Mouse (Mus musculus): ENCODE measurements around the gene Cdc14b. TPM values are rescaled to one million over a fixed set of nuclear protein-coding genes. Genes with fewer than 3 reads are reported as not detected.

The Cdc14b gene
- total RNA-seq, 2 experiments from 2014 or later: 4.1 to 5.2 TPM

DNA sequence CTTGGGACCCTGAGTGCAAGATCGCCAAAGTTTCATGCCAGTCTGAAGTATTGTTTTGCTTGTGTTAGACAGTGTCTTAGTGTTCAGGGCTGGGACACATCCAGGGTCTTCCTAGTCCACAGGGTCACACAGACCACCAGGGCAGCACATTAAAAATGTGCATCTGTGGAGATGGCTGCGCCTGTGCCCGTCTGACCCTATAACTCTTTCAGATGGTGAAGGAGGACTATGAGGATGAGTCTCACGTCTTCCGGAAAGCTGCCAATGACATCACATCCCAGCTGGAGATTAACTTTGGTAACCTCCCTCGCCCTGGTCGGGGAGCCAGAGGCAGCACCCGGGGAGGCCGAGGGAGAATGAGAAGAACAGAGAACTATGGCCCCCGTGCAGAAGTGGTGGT, 90.7 kb downstream of the Cdc14b start:
- intact Hi-C loops (cut with DNase I): loop anchor here (5.0 to 10.0 kb wide), 2 partner anchors 123 to 250 kb away; partner anchors contain the start of gene Cdk20

DNA sequence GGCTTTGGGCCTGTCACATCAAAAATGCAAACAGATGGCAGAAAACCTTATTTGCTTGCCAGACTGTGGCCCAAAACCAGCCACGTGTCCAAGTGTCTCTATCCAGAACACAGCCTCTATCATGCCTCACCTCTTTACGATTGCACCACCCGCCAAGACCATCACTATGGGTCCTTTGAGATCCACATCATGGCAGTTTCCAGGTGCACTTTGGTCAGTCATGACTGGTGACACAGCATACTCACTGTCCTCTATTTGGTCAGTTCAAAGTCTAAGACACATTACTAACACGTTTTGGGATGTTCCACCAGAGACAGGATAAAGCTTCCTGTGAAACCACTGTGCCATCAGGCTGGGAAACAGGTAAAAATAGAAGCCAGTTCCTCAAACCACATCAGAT, 91.5 kb downstream of the Cdc14b start:
- DNase-seq: no peak
- intact Hi-C loops (cut with DNase I): loop anchor here (5.0 to 10.0 kb wide), 2 partner anchors 124 to 251 kb away; partner anchors contain the start of gene Cdk20

More for the DNA sequence above, 90.7 kb downstream of the Cdc14b start:
- no peak for DNase-seq

DNA sequence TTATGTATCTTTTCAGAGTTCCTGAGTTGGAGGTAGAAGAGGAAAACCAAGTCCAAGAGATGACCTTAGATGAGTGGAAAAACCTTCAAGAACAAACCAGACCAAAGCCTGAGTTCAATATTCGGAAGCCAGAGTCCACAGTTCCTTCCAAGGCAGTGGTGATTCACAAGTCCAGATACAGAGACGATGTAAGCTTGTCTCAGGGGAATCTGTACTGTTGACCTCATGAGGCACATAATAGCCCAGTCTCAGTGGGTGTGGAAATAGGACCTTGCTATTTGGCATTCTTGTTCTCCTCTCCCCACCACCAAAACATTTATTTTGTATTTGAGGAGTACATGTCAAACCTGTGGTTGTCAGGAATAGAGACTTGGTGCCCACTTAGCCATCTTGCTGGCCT, 93.0 kb downstream of the Cdc14b start:
- intact Hi-C loops (cut with DNase I): loop anchor here (5.0 to 10.0 kb wide), 2 partner anchors 125 to 253 kb away; partner anchors contain the start of gene Cdk20
- DNase-seq: no peak

DNA sequence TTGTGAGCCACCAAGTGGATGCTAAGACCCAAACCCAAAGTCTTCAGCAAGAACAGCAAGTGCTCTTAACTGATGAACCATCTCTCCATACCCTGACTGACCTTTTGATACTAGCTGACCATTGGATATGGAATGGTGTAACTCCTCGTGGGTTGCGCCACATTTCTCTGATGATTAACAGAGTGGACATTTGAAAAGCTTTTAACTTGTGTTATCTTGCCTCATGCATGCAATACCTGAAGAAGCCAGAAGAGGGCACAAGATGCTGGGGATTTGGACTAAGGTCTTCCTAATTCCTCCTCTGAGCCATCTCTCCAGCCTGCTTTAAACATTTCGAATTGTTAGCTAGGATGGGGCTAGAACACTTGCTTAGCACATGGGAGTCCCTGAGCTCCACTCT, 94.2 kb downstream of the Cdc14b start:
- intact Hi-C loops (cut with DNase I): loop anchor here (5.0 to 10.0 kb wide), 2 partner anchors 126 to 254 kb away; partner anchors contain the start of gene Cdk20
- peak in 1 of 2 experiments; percentile 26 for DNase-seq

DNA sequence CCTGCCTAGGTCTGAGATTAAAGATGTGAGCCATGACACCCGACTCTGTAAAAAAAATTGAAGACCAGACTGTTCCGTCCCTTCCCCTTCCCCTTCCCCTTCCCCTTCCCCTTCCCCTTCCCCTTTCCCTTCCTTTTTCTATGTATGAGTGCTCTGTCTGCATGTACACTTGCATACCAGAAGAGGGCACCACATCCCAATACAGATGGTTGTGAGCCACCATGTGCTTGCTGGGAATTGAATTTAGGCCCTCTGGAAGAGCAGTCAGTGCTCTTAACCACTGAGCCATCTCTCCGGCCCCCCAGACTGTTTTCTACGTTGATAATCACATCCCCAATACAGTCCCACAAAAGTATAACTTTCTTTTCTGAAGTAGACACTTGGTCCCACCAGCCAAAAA, 94.8 kb downstream of the Cdc14b start:
- intact Hi-C loops (cut with DNase I): loop anchor here (5.0 to 10.0 kb wide), 2 partner anchors 127 to 255 kb away; partner anchors contain the start of gene Cdk20
- DNase-seq: no peak

DNA sequence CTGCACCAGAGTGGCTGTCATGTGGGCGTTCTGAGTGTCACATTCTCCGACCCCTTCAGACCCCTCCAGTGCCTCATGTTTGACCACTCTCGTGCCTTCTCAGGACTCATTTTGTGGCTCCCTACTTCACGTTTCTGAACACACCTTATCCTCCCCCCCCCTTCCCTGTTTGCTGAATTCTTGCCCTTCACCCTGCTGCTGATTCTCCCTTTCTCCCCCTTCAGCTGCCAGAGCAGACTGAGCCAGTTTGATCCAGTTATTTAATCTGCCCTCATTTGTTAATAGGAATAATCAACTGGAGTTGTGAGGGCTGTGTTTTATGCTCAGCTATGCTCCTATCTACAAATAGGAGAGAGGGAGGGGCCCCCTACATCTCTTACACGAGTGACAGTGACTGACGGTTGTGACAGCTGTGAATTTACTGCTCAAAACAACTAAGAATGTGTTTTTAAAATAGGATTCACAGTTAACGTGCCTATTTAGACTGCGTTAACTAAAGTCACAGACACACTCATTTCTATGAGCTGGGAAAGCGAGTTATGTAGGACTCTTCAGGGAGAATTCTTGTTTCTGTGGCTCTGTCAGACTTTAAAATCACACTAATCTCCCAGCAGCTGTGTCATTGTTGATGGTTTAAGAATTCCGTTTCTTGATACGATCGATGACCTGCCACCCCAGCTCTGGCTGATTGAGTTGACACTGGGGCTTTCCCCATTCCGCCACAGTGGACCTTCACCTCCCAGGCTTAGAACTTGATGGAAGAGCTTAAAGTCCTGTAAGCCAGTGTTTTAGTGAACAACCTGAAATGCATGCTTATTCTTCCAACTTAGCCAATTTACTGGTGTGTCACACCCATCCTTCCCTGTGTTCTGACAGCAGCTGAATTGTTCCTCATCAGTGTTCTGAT, 96.1 kb downstream of the Cdc14b start:
- intact Hi-C loops (cut with DNase I): no loop called here
- no peak for DNase-seq

DNA sequence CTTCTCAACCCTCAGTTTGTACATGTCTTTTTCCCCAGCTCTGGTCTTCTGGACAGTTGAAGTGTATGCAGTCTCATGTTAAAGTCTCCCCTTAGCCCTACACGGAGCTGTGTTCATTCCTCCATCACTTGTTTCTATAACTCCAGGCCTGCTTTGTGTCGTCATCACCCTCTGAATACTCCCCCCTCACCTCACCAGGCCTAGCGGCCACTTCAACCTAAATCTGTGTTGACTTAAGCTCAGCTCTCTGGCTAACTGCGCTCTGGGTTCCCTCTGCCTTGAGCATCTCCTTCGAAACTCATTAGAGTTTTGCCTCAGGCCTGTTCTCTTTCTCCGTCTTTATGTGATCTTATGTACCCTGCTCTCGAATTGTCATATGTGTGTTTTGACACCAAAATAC, 97.1 kb downstream of the Cdc14b start:
- no peak for DNase-seq
- intact Hi-C loops (cut with DNase I): no loop called here

DNA sequence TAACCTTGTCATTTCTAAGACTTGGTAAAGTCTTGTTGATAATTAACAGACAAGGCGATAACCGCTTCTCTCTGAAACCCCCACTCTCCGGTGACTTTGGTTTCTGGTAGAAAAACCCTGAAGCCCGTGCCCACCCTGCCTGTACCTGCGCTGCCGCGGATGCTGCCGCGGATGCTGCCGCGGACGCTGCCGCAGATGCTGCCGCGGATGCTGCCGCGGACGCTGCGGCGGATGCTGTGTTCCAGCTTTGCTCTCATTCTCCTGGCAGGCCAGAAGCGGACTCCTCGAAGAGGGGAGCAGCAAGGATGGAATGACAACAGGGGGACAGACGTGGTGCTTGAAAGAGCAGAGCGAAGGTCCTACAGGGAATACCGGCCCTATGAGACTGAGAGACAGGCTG, 105.3 kb downstream of the Cdc14b start:
- intact Hi-C loops (cut with DNase I): no loop called here
- DNase-seq: no peak

DNA sequence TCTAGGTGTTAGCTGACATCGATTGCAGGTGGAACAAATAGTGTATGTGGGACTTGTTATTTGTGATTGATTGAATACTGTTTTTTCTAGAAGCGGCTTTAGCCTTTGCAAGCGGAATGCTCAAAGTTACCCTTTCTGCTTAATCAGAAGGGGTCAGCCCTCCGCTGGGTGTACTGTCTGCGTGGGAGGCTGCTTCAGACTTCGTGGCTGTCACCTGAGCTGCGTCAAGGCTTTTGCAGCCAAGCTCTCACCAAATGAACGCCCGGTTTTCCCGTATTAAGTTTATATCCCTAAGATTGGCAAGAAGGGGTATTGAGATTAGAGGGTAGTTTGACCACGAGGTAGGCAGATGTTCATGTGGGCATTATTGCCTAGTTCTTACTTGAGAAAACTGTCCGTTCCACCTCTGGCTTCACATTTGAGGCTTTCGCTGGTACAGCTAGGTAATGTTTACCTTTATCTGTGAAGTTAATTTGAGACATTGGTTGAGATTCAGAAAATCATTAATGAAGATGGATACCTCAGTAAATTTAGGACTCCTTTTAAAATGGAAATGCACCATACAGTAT, 111.9 kb downstream of the Cdc14b start:
- intact Hi-C loops (cut with DNase I): no loop called here
- no peak for DNase-seq

DNA sequence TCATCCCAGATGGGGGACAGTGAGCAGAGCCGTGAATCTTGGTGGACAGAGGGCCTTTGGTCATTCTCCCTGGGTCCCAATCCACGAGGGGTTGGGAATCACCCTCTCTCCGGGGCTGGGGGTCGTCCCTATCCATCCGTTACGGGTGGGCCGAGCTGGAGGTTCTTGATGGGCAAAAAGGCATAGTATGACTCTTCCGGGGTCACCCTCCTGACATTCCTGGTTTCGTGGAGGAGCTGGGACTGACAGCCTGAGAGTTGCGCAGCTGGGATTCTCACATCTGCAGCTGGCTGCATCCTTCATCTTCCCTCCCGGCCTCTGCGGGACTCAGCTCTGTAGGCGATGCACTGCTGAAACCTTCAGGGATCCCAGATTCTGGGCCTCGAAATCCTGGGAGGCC, 112.5 kb downstream of the Cdc14b start:
- DNase-seq: no peak
- intact Hi-C loops (cut with DNase I): no loop called here

DNA sequence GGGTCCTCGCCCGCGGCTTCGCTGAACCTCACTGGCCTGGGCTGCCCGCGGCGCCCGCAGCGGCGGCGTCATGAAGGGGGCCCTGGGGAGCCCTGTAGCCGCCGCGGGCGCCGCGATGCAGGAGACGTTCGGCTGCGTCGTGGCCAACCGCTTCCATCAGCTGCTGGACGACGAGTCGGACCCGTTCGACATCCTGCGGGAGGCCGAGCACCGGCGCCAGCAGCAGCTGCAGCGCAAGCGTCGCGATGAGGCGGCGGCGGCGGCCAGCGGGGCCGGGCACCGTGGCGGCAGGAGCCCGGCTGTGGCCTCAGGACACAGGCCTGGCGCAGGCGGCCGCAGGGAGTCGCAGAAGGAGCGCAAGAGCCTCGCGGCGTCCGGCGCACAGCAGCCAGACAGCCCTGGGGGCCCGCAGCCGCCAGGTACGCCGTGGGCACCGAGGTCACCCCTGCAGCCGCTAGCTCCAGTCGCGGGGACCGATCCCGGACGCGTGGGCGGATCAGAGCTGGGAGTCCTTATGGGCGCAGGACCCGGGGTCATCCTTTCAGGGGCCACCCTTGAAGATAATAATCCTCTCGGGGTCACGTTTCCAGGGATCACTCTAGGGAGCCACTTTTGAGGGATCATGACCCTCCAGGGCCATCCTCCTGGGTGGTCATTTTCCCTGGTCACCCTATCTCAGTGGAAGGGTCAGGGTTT, 113.0 kb downstream of the Cdc14b start:
- intact Hi-C loops (cut with DNase I): no loop called here
- DNase-seq: no peak

DNA sequence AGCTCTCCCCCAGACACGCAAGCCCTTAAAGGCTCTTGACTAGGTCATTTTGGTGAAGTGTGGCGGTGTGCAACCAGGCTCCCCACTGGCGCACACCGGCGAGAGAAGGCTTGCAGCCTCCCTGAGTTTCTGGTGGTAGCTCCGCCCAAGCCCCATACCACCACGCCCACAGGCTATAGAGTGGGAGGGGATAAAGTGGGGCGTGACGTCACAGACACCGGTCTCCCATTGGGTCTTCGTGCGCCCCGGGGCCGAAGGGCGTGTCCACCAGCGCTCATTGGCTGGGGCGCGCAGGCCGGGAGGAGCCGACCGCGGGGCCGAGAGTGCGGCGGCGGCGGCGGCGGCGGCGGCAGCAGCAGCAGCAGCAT, 113.6 kb downstream of the Cdc14b start, which contains the start of gene Habp4:
Gene Habp4, plus strand, starts transcription at position 277 of the 368 bp plus-strand sequence.
- peak; percentile 94 to 97 for DNase-seq
- intact Hi-C loops (cut with DNase I): no loop called here

DNA sequence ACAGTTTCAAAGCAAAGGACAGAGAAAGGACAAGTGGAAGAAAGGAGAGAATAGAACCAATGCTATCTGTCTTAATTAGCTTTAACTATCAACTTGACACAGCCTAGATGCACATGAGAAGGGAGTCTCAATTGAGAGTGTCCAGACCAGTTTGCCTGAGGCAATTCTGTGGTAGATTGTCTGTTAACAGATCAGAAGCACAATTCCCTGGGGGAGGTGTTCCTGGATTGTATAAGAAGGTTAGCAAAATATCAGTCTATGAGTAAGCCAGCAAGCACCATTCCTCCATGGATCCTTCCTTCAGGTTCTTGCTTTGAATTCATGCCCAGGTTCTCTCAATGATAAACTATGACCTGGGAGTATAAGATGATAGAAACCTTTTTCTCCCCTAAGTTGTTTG, 118.1 kb downstream of the Cdc14b start:
- intact Hi-C loops (cut with DNase I): no loop called here
- DNase-seq: no peak

DNA sequence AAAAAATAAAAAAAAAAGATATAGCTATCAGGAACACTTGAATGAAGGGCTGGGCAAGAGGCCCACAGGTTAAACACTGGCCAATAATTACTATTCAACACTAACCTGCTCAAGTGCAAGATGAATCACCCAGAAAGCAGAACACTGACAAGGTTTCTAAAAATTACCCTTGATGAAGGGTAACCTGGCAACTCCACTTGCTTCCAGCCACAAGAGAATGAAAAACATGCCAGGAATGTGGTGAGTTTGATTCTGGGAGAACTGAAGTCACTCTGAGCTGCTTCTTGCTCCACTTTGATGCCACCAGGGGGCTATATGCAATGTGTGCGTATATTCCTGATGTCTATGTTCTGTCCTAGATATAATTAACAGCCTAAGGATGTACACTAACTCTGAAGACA, 119.9 kb downstream of the Cdc14b start:
- intact Hi-C loops (cut with DNase I): no loop called here
- DNase-seq: no peak

DNA sequence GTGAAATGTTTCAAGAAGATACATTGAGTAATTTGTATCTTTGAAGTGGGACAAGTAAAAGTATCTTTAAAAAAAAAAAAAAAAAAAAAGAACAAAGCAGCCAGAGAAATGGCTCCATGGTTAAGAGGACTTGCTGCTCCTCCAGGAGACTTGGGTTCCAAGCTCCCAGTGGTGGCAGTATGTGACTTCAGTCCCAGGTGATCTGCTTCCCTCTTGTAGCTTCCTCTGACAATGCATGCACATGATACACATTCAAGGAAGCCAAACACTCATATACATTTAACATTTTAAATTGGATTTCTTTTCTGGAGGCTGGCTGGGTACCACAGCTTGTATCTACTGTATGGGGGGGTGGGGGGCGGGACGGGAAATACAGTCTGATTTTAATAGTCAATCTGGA, 120.4 kb downstream of the Cdc14b start:
- DNase-seq: no peak
- intact Hi-C loops (cut with DNase I): no loop called here

DNA sequence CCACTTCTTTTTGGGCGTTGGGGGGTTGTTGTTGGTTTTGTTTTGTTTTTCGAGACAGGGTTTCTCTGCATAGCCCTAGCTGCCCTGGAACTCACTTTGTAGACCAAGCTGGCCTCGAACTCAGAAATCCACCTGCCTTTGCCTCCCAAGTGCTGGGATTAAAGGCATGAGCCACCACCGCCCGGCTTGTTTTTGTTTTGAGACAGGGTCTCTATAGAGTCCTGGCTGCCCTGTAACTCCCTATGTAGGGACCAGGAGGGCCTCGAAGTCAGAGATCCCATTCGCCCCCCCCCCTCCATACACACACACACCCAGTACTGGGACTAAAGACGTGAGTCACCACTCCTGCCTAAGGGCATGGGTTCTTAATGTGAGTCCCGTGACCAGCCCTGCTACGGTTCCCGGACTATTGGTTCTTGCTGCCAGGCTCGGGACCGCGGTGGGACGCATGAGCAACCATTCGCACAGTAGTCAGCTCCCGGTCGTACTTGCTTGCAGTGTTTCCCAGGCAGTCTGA, 121.3 kb downstream of the Cdc14b start:
- intact Hi-C loops (cut with DNase I): no loop called here

DNA sequence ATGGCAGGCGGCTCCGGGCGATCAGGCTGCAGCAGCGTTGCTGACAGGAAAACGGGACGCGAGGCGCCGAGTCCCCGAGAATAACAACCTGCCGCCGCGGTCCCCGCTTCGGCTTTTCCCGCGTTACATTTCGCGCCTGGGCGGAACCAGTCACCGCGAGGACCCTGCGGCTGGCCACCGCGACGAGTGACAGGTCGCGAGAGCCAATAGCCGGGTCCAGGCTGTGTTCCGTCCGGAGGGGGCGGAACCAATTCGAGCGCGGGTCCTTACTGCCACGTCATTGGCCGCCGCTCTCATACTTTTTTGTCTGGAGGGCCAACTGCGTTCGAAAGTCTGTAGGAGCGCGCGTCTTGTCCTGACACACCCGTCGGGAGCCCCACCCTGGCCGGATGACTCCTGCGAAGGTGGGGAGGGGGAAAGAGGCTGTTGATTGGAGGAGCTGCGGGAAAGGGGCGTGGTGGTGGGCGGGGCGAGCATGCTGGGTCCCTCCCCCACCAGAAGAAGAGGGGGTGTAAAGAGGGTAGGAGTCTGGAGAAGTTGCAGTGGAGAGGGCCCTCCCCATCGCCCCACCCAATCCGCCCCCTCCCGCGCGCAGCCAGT, 121.9 kb downstream of the Cdc14b start, which contains the start of gene Zfp367:
Gene Zfp367, minus strand, starts transcription at position 120 of the 600 bp plus-strand sequence.
- intact Hi-C loops (cut with DNase I): no loop called here
- DNase-seq: peak; percentile 92 to 97

More for the DNA sequence above, 121.3 kb downstream of the Cdc14b start:
- DNase-seq: peak in 1 of 2 experiments; percentile 36

DNA sequence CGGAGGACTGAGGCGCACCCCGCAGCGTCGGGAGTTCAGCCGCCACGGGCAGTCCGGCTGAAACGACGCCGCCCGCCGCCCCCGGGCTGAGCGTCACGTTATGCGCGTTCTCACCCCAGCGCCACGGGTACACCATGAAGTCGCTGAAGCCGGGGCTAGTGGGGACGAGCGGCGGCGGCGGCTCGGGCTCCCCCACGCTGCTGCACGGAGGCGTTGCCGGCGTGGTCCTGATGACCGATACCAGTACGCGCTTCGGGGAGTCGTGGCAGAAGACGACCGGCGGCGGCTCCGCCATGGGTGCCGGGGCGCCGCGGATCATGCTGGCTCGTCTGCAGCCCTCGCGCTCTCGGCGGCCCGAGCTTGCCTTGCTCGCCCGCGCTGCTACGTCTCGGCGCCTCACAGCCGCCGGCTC, 122.4 kb downstream of the Cdc14b start:
- no peak for DNase-seq
- intact Hi-C loops (cut with DNase I): no loop called here

DNA sequence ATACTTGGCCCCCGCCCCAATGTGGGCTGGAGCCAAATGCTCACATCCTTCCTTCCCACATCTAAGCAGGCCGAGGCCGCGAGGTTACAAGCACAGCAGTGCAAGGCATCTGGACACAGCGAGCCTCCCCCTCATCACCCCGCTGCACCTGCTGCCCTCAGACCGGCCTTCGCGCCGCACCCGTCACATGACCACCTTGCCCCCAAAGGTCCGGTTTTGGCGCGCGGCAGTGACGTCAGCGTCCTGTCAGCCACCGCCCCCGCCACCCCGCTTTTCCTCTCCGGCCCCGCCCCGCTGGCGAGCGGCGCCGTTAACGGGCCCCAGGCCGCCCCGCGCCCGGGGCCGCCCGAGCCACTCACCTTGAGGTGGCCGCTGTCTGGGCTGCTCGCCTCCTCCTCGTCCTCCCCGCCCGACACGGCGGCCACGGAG, 122.8 kb downstream of the Cdc14b start:
- DNase-seq: peak; percentile 71 to 79
- intact Hi-C loops (cut with DNase I): no loop called here

DNA sequence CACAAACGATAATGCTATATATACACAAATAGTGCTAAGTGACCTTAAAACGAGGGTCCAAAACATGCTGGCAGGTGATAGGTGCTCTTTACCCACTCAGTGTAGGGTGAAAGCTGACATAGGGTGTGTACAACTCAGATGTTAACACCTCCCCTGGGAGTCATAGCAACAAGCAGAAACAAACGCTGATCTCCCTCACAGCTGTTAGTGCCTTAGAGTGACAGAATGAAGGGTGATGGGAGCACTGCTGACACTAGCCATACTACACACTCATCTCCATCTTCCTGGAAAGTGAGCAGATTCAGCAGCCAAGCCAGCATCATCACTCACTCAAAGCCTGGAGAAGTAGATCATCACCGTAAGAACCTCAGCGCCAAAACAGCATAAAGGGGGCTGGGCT, 125.0 kb downstream of the Cdc14b start:
- intact Hi-C loops (cut with DNase I): no loop called here
- no peak for DNase-seq
